ENCODE assay signal across 8 mouse cellular contexts in the genomic region with DNA sequence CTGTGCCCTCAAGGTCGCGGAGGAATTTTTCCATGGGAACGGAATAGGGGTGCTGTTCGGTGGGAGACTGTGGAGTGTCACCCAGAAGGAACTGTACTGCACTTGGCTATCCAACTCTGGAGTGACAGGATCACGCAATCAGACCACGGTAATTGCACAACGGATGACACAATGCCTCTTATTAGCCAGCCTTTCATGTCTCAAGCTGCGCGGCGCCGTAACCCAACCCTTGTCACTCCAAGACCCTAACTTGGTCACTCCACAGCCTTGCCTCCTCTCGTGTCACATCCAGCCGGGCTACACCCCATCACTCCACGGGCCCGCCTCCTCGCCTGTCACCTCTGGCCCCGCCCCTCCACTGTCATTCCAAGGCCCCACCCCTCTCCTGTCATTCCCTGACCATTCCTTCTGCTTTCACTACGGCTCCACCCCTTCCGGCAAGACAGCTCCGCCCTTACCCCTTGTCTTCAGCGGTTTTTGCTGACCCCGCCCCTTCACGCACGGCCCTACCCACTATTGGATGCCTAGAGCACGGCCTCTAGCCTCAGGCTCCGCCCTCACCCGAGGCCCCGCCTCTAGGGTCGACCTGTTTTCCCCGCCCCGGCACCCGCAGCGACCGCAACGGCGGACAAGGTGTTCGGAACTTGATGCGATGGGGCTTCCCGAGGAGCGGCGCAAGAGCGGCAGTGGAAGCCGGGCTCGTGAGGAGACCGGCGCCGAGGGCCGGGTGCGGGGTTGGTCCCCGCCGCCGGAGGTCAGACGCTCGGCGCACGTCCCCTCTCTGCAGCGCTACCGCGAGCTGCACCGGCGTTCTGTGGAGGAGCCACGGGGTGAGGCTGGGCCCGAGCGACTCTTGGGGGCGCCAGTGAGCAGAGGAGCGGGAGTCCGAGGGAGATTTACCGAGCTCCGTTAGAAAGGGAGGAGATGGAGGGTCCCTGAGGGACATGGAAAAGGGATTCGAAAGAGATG. TPM values are rescaled to one million over a fixed set of nuclear protein-coding genes. Genes with fewer than 3 reads are reported as not detected.
A peak's percentile ranks its signal among the peaks of the same experiment; 100 is the strongest.
DNase-seq lines count a peak whose midpoint lies in the region; ATAC-seq lines count a peak whose summit lies in the region.

A gene (plus strand): TSS at position 494 of the 969 bp plus-strand sequence.
A gene (minus strand): TSS at position 783 of the 969 bp plus-strand sequence.

- WGBS in heart, embryonic 13.5 days = 4% methylated on average over 68 of the region's 70 CpGs
- 3% methylated on average over 69 of the region's 70 CpGs for WGBS in liver, embryonic 12.5 days (ENCODE audit: insufficient replicate concordance)
- 3% methylated on average over 70 of the region's 70 CpGs for WGBS in stomach, embryonic 15.5 days

- H3K4me1 ChIP-seq in brown adipose tissue, adult 24 weeks (ENCODE audit: control insufficient read depth, insufficient read depth, insufficient read length, low read length) = 0 out of 2 replicates have a peak, but pooled peaks cover 2% of the 10 kb centered on the region
- H3K4me1 ChIP-seq in heart, embryonic 13.5 days = peaks cover 22% of the 10 kb centered on the region
- peaks cover 30% of the 10 kb centered on the region for H3K4me1 ChIP-seq in liver, embryonic 12.5 days
- H3K4me1 ChIP-seq in stomach, embryonic 15.5 days = peaks cover 11% of the 10 kb centered on the region; the same call in 1 of the 2 replicates

- no peaks in the 10 kb centered on the region for H3K9me3 ChIP-seq in heart, embryonic 13.5 days
- H3K9me3 ChIP-seq in liver, embryonic 12.5 days (replicated peaks) = no peaks in the 10 kb centered on the region
- H3K9me3 ChIP-seq in stomach, embryonic 15.5 days = no peaks in the 10 kb centered on the region

- peaks cover 29% of the 10 kb centered on the region for H3K27me3 ChIP-seq in heart, embryonic 13.5 days (replicated peaks)
- peaks cover 41% of the 10 kb centered on the region for H3K27me3 ChIP-seq in liver, embryonic 12.5 days (replicated peaks)
- H3K27me3 ChIP-seq in stomach, embryonic 15.5 days (replicated peaks) = peaks cover 3% of the 10 kb centered on the region; the same call in 1 of the 2 replicates

- H3K9ac ChIP-seq in heart, embryonic 13.5 days = peak within 1 kb of the TSS; percentile 81
- peak within 1 kb of the TSS; percentile 77 for H3K9ac ChIP-seq in liver, embryonic 12.5 days
- peak within 1 kb of the TSS; percentile 63 for H3K9ac ChIP-seq in stomach, embryonic 15.5 days

- no peaks in the 10 kb centered on the region for H3K36me3 ChIP-seq in heart, embryonic 13.5 days
- 0 out of 2 replicates have a peak, but pooled peaks cover 2% of the 10 kb centered on the region for H3K36me3 ChIP-seq in liver, embryonic 12.5 days
- no peaks in the 10 kb centered on the region for H3K36me3 ChIP-seq in stomach, embryonic 15.5 days

- peak; percentile 99 for ATAC-seq in heart, embryonic 13.5 days (ENCODE audit: extremely low read depth, insufficient number of reproducible peaks, low FRiP score, low TSS enrichment)
- ATAC-seq in liver, embryonic 12.5 days = peak; percentile 98
- peak; percentile 99 for ATAC-seq in stomach, embryonic 15.5 days (ENCODE audit: insufficient read depth, low FRiP score, low read depth)

- DNase-seq in CD4-positive, CD25-positive, alpha-beta regulatory T cell, adult 2 months (ENCODE audit: low read depth, low spot score) = peak; percentile 98
- DNase-seq in fat pad, adult 2 months (ENCODE audit: extremely low read depth, low read depth, low spot score) = peak; percentile 77
- DNase-seq in kidney, postnatal 10 days = peak; percentile 99
- DNase-seq in natural killer cell, adult 2 months (ENCODE audit: low spot score in 2 of 2) = peak; percentile 98 to 99

- H3K4me2 ChIP-seq in heart, embryonic 13.5 days = peak within 1 kb of the TSS; percentile 85
- H3K4me2 ChIP-seq in liver, embryonic 12.5 days = peak within 1 kb of the TSS; percentile 80
- H3K4me2 ChIP-seq in stomach, embryonic 15.5 days = peak within 1 kb of the TSS; percentile 94

- H3K27ac ChIP-seq in brown adipose tissue, adult 24 weeks (replicated peaks; ENCODE audit: low read depth, low read length) = peak within 1 kb of the TSS; percentile 42
- H3K27ac ChIP-seq in heart, embryonic 13.5 days (replicated peaks) = peak within 1 kb of the TSS; percentile 74
- peak within 1 kb of the TSS; percentile 83 for H3K27ac ChIP-seq in liver, embryonic 12.5 days
- H3K27ac ChIP-seq in stomach, embryonic 15.5 days = peak within 1 kb of the TSS; percentile 73

- peak within 1 kb of the TSS; percentile 78 for H3K4me3 ChIP-seq in brown adipose tissue, adult 24 weeks (ENCODE audit: insufficient read depth, low read depth, low read length)
- H3K4me3 ChIP-seq in heart, embryonic 13.5 days = peak within 1 kb of the TSS; percentile 81
- H3K4me3 ChIP-seq in liver, embryonic 12.5 days = peak within 1 kb of the TSS; percentile 78
- peak within 1 kb of the TSS; percentile 92 for H3K4me3 ChIP-seq in stomach, embryonic 15.5 days (replicated peaks)

RNA-seq across cellular contexts. Expression of the first gene that starts in this region (rescaled TPM):
- polyA plus RNA-seq in brown adipose tissue, adult 24 weeks (2012; ENCODE audit: insufficient read depth, insufficient read length, missing spikeins) = 514 and 528 TPM in 2 replicates
- polyA plus RNA-seq in heart, embryonic 13.5 days (2015; fragmentation: Nextera tagmentation; extraction: Ambion mirVana) = 13.1 and 14.4 TPM in 2 replicates
- 25.1 and 27.1 TPM in 2 replicates for polyA plus RNA-seq in liver, embryonic 12.5 days (2016; fragmentation: Nextera tagmentation; extraction: Ambion mirVana)
- 13.4 and 14.0 TPM in 2 replicates for polyA plus RNA-seq in stomach, embryonic 15.5 days (2015; fragmentation: Nextera tagmentation; extraction: Ambion mirVana)

RNA-seq across cellular contexts. Expression of the second gene that starts in this region (rescaled TPM):
- polyA plus RNA-seq in brown adipose tissue, adult 24 weeks (2012; ENCODE audit: insufficient read depth, insufficient read length, missing spikeins) = not detected in 2 replicates
- polyA plus RNA-seq in heart, embryonic 13.5 days (2015; fragmentation: Nextera tagmentation; extraction: Ambion mirVana) = 2.0 and 3.1 TPM in 2 replicates
- polyA plus RNA-seq in liver, embryonic 12.5 days (2016; fragmentation: Nextera tagmentation; extraction: Ambion mirVana) = 0.54 and 0.86 TPM in 2 replicates
- polyA plus RNA-seq in stomach, embryonic 15.5 days (2015; fragmentation: Nextera tagmentation; extraction: Ambion mirVana) = 3.8 and 4.2 TPM in 2 replicates

Comparison
In these comparisons a context has a peak if more than half of its experiments do, and no peak if none do; other contexts are left out.
1. Peak in every context shown above with its lines: DNase-seq, ATAC-seq, H3K4me3 ChIP-seq and H3K27ac ChIP-seq.
2. RNA of the first gene that starts in this region (polyA plus RNA-seq): 514 to 528 TPM in brown adipose tissue, adult 24 weeks; 25.1 to 27.1 TPM in liver, embryonic 12.5 days, 13.4 to 14.0 TPM in stomach, embryonic 15.5 days and 13.1 to 14.4 TPM in heart, embryonic 13.5 days; every median in the first group is over 10 times any median in the second.